Mouse (Mus musculus): ENCODE results near the gene Klf7.

GRCm38 (mm10) chr1:64037800-64038199 lies 84.3 kb downstream of the Klf7 start:
- no peak for TF ChIP-seq CTCF (IDR thresholded peaks at IDR 0.05; ENCODE audit: low read depth, low read length)
- no peak for TF ChIP-seq EP300 (IDR thresholded peaks at IDR 0.05; ENCODE audit: insufficient read depth, low read depth, low read length)
- TF ChIP-seq POLR2A (IDR thresholded peaks at IDR 0.05; ENCODE audit: insufficient read depth, low read length), result no peak
